Mouse (Mus musculus) kidney, adult 2 months (tissue): ENCODE measurements around the gene Msh2.
A peak's percentile ranks its signal among the peaks of the same experiment; 100 is the strongest.

Experiments
- CTCF ChIP-seq: fragments of 200-500 bp; conservative IDR thresholded peaks from 2 replicates; pipeline ENCODE4 v1.5.1; 2011; ENCODE audit warnings: low read depth, mild to moderate bottlenecking, control low read depth, low read length, moderate library complexity, mixed read lengths; ENCODE audit not compliant: insufficient read depth, insufficient read length
- POLR2A ChIP-seq: fragments of 200-500 bp; IDR thresholded peaks from one replicate; pipeline ENCODE4 v1.6.1; 2011; ENCODE audit warnings: low read depth, low read length, control low read depth

- TF ChIP-seq CTCF (0 out of 2 replicates have a peak, but pooled peaks have one; percentile 6), POLR2A (peak; percentile 49)
These were observed at the start of gene Msh2 for GRCm38 (mm10) chr17:87671890-87672660.
